Mouse (Mus musculus) CD4-positive helper T cell, adult 2 months (primary cell): Measurements from ENCODE around the gene Ces1a.

Experiments used
- DNase-seq: peaks from one replicate; pipeline ENCODE4 v3.0.0-alpha.2; 2012; ENCODE audit warnings: low read depth, missing footprints, low spot score

Gene Ces1a

DNA sequence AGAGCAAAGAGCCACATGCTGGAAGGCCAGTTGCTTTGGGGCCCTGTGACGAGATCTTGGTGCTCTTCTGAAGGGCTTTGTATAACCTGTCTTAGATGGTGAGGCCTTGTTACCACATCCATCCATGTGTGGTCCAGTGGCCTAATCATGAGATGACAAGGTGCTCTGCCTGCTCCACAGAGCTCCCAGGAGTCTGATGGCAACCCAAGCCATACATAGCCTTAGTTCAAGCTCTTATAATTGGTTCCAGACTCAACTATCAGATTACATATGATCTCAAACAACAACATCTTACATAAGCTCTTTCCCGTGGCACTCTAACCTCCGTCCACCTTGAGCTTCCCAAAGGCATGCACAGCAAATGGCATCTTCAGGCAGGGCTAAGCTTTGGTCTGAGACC is at the start of gene Ces1a:
TSS of gene Ces1a (minus strand) at position 101 of the 400 bp plus-strand sequence.
- DNase-seq: no peak

DNA sequence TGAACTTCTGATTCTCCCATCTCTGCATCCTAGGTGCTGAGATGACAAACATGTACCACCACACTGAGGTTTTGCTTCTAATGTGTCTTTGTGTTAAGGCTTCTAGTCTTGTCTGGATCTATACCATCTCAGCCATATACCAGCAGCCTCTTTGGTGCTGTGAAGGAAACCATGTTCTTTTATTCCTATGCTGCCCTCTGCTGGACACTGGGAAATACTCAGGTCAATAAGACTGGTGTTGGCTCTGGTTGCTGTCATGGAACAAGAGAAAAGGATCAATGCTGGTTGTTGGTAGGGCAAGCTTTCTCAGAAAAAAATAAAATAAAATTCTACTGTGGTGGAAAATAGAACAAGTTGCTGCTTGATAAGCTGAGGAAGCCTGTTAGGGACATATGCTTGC is 47.4 kb upstream of the Ces1a start:
- no peak for DNase-seq

DNA sequence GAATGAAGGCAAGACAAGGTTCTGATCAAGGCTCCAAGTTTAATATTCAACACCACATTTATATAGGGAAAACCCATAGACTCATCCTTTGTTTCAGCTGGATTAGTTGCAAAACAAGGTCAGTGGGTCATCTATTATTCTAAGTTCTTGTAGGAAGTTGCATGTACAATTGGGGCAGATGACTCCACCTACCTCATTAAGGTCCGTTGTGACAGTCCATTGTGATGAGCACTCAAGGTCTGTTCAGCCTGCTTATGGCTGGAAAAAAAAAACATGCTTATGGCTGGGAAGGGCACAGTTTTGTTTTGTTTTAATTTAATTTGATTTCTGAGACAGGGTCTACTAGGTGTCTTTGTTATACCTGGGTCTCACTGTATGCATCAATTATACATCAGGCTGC is 43.3 kb upstream of the Ces1a start:
- DNase-seq: no peak

DNA sequence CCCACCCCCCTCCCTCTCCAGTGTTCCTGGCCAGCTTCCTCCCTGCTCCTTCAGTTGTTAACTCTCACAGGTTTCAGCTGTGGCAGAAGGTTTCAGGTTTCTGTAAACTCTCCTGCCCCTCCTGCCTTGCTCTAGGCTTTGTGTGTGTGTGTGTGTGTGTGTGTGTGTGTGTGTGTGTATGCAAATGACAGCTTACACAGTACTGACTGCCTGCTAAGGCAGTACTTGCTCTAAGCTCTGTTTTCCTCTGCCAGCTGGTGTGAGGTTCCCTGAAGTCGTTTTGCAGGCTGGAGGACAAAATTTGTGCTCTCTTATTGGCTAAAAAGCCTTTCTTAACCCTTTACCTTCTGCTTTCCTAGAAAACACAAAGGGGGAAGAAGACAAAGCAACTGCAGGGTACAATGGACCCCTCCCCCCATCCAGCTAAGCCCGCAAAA is 40.7 kb upstream of the Ces1a start:
- no peak for DNase-seq

DNA sequence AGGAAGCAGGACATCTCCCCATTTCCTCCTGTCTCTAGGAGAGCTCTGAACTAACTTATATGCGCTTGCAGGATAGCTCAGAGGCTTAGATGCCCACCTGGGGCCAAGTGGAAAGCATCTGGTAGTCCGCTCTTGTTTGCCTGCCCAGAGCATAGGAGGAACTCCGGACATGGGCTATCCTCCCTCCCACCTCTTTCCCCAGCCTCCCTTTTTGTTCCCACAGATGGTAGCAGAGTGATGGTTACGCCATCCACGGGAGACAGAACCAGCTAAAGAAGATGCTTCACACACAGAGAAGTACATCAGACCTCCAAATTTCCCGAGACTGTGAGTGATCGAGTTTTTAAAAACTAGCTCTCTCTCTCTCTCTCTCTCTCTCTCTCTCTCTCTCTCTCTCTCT is 40.2 kb upstream of the Ces1a start:
- no peak for DNase-seq

DNA sequence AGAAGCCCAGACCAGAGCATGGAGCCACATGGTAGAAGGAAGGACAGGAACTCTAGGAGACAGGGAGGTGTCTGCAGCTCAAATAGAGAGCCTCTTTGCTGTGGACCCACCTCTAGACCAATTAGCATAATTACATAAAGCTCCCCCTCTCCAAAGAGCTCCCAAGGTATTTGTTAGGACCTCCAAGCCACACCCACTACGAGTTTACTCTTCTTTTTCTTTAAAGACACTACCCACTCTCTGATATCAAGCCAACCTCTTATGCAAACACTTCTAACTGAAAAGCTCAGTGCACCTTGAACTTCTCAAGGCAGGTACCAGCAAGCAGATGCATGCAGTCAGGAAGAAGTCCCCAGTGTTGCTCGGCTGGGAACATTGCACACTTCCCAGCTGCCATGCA is 31.9 kb upstream of the Ces1a start, which contains the start of gene Ces1b:
TSS of gene Ces1b (minus strand) at position 131 of the 400 bp plus-strand sequence.
- no peak for DNase-seq

DNA sequence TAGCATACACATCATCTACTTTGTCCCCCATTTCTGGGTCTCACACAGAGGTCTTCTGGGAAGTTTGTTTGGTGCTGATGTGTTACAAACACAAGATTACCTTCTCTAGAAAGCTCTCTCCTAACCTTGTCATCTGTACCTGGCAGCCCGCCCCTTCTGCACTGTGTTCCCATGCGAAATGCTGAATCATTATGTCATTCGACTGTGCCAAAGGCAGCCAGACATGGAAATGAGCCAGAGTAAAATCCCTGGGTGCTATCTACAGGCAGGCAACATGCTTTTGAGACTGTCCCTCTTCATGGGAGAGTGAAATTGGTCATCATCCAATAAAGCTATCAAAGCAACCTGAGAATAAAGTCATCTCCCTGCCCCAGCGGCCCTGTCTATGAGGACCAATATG is 27.3 kb upstream of the Ces1a start:
- no peak for DNase-seq

DNA sequence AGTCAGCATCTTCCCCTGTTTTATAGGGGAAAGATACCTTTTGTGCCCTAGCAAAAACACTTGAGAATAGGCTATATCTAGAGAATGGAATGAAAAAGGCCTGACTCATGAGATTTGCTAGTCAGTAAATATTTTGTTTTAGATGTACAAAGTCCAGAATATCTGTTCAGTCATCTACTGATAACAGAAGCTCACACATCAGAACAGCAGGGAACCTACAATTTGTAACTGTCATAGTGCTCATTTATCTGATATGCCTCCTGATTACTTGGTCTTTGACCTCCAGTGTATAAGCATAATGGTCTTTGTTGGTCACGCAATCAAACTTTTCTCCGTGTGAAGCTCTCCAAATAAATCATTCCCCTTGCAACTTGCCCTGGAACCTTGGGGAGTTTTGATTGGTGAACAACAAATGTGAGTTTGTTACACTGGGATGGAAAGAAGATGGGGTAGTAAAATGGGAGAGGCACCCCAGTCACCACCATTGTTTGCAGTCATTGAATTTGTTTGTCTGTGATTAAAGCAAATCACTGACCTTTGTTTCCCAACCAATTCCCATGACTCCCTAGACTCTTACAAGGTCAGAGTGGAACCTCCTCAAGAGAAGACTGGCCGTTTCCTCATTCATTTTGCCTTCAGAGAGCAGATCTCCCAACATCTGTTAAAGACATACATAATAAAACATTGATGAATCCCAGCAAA is 15.6 kb upstream of the Ces1a start:
- DNase-seq: no peak

DNA sequence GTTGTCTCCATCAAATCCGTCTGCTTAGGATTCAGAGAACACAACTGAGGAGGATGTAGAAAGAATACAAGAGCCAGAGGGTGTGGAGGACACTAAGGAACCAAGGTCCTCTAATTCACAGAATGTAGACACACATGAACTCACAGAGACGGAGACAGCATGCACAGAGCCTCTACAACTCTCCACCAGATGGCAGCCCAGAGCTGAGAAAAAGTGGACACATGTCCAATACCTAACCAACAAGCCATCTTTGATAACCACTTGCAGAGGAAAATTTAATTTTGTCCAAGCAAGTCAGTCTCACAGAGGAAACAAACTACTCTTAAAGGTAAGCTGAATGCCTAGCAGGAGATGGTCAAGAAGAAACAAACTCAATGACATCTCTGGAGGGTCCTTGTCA is 11.2 kb upstream of the Ces1a start:
- no peak for DNase-seq

DNA sequence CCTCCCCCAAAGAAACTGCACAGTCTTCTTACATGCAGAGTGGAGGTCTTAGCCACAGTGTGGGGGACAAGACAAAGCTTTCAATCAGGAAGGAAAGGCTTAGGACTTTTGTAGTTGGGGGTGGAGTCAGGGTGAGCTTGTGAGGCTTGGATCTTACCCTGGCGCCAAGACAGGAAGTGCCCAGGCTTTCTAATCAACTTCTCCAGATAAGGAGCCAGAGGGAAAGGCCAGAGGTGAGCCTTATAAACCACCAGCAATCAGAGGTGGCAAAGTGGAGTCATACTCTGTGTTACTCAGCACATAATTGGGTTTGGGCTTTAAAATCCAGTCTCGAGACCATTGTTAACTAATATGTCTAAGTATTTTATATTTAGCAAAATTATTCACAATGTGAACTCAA is 7.2 kb upstream of the Ces1a start:
- no peak for DNase-seq

DNA sequence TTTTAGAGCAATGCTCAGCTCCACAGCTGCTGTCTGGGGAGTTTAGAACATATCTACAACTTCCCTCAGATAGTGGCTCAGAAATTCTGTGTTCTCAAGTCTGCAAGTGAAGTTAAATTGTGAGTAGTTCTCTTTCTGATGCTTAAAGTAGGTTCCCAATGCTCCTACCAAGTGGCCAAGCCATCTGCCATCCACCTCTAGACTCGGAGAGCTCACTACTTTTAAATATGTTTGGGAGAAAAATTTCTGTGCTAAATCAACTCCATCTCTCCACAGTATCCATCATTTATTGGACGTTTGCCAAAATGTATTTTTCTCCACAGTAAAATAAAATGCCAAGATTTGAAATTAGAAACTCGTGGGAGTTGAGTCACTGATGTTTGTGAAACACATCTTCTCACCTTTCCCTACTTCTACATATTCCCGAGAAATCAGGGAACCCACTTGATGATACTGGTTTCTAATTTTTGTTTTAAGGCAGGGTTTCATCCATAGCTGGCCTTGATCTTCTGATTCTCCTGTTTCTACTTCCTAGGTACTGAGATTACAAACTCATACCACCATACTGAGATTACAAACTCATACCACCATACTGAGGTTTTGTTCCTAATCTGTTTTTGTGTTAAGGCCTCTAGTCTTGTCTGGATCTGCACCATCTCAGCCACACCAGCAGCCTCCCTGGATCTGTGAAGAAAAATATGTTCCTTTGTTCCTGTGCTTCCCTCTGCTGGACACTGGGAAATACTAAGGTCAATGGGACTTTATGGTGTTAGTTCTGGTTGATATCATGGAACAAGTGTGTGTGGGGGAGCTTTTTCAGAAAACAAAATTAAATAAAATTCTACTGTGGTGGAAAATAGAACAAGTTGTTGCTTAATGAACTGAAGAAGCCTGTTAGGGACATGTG is 771 bp upstream of the Ces1a start:
- DNase-seq: no peak

DNA sequence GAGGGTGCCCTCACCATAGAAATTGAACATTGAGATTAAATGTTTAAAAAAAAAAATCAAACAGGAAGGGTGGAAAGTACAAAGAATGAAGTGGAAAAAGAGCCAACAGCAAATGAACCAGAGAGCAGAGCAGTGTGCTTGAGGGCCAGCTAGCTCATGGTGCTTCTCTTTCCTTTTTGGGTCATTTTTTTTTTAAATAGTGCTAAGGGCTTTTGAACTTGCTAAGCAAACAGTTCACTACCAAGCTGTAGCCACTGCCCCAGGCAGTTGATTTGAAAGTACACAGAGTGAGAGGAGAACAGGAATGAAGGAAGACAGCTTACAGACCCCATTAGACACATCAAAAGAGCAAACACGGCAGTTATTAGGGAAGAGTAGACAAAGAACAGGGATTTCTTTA is 4.9 kb downstream of the Ces1a start:
- DNase-seq: no peak

DNA sequence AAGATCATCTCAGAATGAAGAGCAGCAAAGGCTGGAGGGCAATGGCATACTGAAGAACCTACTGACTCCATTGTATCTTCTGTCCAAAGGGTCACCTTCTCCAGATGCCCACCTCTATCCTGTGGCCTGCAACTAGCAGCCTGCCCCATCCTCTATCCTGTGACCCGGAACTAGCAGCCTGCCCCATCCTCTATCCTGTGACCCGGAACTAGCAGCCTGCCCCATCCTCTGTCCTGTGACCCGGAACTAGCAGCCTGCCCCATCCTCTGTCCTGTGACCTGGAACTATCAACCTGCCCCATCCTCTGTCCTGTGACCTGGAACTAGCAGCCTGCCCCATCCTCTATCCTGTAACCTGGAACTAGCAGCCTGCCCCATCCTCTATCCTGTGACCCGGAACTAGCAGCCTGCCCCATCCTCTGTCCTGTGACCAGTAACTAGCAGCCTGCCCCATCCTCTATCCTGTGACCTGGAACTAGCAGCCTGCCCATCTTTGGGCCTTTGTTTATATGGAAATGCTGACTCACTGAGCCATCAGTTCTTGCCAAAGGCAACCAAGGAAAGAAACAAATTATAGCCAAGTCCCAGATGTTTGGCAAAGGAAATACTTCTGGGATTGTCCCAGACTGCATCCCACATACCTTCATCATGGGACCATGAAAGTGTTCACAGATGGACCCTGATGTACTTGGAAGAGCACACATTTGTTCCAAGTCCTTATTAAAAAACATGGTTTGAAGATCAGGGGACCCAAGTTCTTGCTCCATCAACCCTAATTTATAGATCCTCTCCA is 7.0 kb downstream of the Ces1a start:
- DNase-seq: no peak

DNA sequence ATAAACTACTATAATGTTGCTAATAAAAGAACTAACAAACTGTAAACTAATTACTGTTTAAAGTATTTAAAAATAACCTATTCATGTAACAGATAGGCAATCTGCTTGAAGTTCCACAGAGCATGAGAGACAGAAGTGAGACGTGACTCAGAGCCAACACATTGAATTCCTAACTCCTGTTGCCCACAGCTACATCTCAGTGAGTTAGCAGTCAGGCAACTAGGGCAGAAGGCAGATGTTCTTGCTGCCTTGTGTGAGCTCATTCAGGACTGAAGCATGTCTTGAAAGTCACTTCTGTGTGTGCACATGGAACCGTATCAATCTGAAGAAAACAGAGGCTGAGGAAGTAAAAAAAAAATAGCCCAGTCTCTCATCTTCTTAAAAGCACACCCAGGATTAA is 7.7 kb downstream of the Ces1a start:
- DNase-seq: no peak

DNA sequence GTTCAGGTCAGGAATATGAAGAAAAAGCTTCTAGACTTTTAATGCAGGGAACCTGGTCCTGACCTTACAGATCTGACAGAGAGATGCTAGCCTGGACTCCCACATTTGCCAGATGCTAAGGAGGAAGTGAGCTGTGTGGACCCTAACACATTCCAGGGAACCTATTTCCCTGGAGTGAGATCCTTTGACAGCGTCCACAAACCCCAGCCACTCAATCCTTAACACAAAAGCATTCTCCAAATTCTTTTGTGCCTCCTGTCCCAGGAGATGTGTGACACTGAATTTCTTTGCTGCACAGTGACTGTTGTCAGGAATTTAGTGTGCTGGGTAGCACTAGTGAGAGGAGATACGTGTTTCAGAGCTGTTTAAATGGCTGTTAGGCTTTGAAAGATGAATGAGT is 9.2 kb downstream of the Ces1a start:
- no peak for DNase-seq

DNA sequence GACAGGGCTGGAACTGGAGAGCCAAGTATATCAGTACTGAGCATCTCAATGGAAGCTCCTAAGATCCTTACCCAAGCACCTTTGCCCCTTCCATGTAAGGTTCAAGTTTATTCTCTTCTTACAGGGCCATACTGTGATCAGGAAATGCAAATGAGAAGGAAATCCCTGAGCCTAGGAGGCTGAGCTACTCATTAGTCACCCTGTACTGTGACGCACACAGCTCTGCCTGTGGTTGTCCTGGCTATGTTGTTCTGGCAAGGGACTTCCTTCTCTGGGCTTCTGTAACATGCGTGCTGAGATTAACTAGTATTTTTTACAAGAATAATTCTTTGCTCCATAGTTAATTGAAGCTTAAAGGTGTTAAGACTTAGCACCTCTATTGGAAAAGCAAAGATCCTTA is 17.3 kb downstream of the Ces1a start:
- DNase-seq: no peak

DNA sequence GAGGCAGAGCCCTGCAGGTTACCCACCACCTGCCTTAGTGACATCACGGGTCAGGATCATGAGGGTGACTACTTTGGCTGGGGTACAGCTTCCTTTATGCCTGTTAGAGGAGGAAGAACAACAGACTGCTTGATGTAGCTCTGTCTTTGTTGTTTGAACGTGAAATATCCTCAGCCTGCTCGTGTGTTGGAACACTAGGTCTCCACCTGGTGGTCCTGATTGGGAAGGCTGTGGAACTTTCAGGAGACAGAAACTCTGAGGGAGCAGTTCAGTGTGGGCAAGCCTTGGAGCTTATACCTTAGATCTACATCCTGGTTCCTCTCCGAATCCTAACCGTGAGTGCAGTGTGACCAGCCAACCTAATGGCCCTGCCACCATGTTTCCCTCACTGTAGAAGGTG is 26.3 kb downstream of the Ces1a start:
- DNase-seq: no peak

DNA sequence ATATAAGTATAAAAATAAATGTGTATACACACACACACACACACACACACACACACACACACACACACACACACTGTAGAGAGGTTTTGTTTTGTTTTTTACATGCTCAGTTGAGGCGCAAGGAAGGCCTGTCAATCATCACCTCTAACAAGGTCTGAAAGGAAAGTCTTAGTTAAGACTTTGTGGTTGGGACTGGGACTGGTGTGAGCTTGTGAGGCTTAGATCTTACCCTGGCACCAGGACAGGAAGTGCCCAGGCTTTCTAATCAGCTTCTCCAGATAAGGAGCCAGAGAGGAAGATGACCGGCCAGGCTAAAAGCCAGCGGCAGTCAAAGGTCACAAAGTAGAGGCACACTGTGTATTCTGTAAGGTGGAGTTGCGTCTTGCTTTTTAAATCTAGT is 33.7 kb downstream of the Ces1a start:
- no peak for DNase-seq

DNA sequence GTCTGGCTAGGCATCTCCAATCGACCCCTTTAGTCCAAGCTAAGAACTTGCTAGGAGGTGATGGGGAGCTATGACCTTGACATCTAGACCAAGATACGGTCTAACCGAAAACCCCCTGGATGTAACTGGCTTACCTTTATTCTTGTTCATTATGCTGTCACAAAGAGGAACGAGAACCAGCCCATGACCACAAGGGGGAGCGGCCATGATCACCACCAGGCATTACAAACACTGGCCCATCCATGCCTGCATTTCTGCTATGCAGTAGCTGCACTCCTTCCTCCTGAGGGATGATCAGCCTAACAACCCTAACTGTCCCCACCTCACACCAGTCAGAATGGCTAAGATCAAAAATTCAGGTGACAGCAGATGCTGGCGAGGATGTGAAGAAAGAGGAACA is 35.8 kb downstream of the Ces1a start:
- DNase-seq: no peak

DNA sequence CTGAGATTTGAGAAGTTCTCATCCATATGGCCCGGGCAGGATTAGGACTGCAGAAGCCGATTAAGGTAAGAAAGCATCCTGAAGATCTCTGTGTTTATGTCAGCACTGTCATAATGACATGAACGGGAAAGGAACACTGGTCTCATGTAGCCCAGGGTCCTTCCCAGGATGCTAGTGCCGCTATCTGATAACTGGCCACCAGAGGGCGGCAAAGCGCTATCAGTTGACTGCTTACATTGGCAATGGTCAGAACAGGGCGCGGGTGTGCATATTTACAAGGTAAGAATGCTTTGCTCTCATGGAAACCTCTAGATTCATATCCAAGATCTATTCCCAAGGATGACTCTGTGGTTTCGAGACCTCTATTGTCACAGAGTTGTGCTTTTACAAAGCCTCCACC is 36.6 kb downstream of the Ces1a start:
- DNase-seq: peak; percentile 18

DNA sequence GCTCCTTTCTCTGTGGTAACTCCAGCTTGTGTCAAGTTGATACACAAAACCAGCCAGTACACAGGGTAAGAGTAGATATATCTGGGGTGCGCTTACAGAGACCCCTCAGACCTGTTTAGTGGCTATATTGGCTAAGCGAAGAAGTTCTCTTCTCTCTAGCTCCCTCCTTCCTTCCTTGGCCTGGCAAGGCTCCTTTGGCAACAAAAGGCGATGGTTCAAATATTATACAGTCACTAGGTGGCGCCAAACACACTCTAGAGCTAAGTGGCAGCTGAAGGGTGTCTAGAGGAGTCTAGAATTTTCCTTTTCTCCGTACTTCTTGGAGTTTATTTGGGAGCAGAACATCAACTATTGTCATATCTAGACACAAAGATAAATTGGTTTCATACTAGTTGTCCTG is 37.7 kb downstream of the Ces1a start:
- peak; percentile 6 for DNase-seq

DNA sequence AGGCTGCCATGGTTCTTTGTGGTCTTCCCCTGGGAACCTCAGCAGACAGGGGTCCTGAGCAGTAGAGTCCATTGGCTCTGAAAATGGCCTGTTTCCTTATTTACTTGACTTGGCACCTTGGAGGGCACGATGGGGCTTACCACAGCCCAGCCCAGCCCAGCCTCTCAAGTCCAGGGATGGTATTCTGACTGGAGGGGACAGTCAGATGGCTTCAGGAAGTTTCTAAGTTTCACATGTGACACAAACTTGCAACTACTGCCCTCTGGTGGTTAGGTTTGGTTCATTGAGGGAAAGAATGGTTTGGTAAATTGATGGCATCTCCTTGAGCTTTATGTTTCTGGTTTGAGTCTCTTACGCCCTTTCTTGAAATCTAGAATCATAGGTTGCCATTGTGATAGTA is 49.4 kb downstream of the Ces1a start:
- DNase-seq: no peak
